In the genomic region with DNA sequence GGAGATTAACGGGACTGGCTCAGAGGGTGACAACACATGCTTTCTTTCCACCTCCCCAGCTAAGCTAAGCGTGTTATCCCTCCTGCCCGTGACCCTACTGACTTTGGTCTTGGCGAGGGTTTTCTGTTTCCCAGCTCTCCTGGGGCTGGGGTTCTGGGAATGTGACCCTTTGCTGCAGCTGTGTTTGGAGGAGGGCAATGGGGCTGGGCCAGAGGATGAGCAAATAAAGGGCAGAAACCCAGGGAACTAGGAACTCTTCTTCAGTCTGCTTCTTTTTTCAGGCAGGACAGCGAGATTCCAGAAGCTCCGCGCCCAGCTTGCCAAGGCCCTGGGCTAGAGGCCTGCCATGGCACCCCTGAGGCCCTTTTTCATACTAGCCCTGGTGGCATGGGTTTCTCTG, we compare ENCODE assay signal across 9 mouse cellular contexts. TPM values are rescaled to one million over a fixed set of nuclear protein-coding genes. Genes with fewer than 3 reads are reported as not detected.
A peak's percentile ranks its signal among the peaks of the same experiment; 100 is the strongest.
DNase-seq lines count a peak whose midpoint lies in the region; ATAC-seq lines count a peak whose summit lies in the region.
"Had no signal": no experiment of that assay in that cellular context is flagged by ENCODE, and none has a peak within 500 bp of the region (broad histone marks: within the 10 kb centered on the region; RNA-seq: fewer than 3 reads in every experiment).

A gene (plus strand): TSS at position 88 of the 400 bp plus-strand sequence.

- 0 out of 2 replicates have a peak, but pooled peaks cover 6% of the 10 kb centered on the region for H3K4me1 ChIP-seq in kidney, embryonic 14.5 days (ENCODE audit: control insufficient read depth, insufficient read depth, low read length)
- H3K4me1 ChIP-seq in brown adipose tissue, adult 24 weeks (ENCODE audit: control insufficient read depth, insufficient read depth, insufficient read length, low read length), result no peaks in the 10 kb centered on the region
- H3K4me1 ChIP-seq in midbrain, embryonic 16.5 days (ENCODE audit: control insufficient read depth, insufficient read depth, low read length), result peaks cover 24% of the 10 kb centered on the region

- no peak within 1 kb of the TSS for H3K27ac ChIP-seq in kidney, embryonic 14.5 days (ENCODE audit: low read depth, low read length)
- H3K27ac ChIP-seq in brown adipose tissue, adult 24 weeks (replicated peaks; ENCODE audit: low read depth, low read length), result peak within 1 kb of the TSS; percentile 35; the same call in 1 of the 2 replicates
- H3K27ac ChIP-seq in midbrain, embryonic 16.5 days (ENCODE audit: low read length), result peak within 1 kb of the TSS; percentile 94

- peak within 1 kb of the TSS; percentile 42; the same call in 1 of the 2 replicates for H3K9ac ChIP-seq in kidney, embryonic 14.5 days (ENCODE audit: low read depth, low read length)
- H3K9ac ChIP-seq in midbrain, embryonic 16.5 days (ENCODE audit: low read depth, low read length), result peak within 1 kb of the TSS; percentile 68

- H3K9me3 ChIP-seq in kidney, embryonic 14.5 days (ENCODE audit: control insufficient read depth, low read length), result no peaks in the 10 kb centered on the region
- H3K9me3 ChIP-seq in midbrain, embryonic 16.5 days (replicated peaks; ENCODE audit: control insufficient read depth, low read length, poor library complexity, severe bottlenecking), result no peaks in the 10 kb centered on the region

- DNase-seq in kidney, postnatal 25 days, result no peak
- peak; percentile 56 to 73 for DNase-seq in heart, adult 18-20 months
- DNase-seq in layer of hippocampus, postnatal 25 days (ENCODE audit: extremely low spot score in 1 of 2, low spot score in 1 of 2), result no peak
- DNase-seq in right cerebral cortex, postnatal 4 days, result no peak
- DNase-seq in thymus, postnatal 0 days (ENCODE audit: low spot score), result no peak

- ATAC-seq in kidney, embryonic 14.5 days (ENCODE audit: low FRiP score, low TSS enrichment), result no peak
- ATAC-seq in midbrain, embryonic 16.5 days, result no peak

- 55% methylated on average over 7 of the region's 7 CpGs for WGBS in kidney, embryonic 14.5 days
- 39% methylated on average over 7 of the region's 7 CpGs for WGBS in midbrain, embryonic 16.5 days

- H3K4me3 ChIP-seq in kidney, embryonic 14.5 days (ENCODE audit: low read length), result peak within 1 kb of the TSS; percentile 57
- H3K4me3 ChIP-seq in brown adipose tissue, adult 24 weeks (ENCODE audit: insufficient read depth, low read depth, low read length), result peak within 1 kb of the TSS; percentile 61
- H3K4me3 ChIP-seq in midbrain, embryonic 16.5 days (ENCODE audit: low read depth, low read length), result peak within 1 kb of the TSS; percentile 89

- H3K27me3 ChIP-seq in kidney, embryonic 14.5 days (ENCODE audit: control insufficient read depth, insufficient read depth, low read length), result peaks cover 16% of the 10 kb centered on the region
- H3K27me3 ChIP-seq in midbrain, embryonic 16.5 days (ENCODE audit: control insufficient read depth, insufficient read depth, low read depth, low read length), result no peaks in the 10 kb centered on the region

- H3K36me3 ChIP-seq in kidney, embryonic 14.5 days (ENCODE audit: control insufficient read depth, insufficient read depth, low read length), result no peaks in the 10 kb centered on the region
- H3K36me3 ChIP-seq in midbrain, embryonic 16.5 days (ENCODE audit: control insufficient read depth, insufficient read depth, low read length), result no peaks in the 10 kb centered on the region

- H3K4me2 ChIP-seq in kidney, embryonic 14.5 days (replicated peaks; ENCODE audit: low read depth, low read length), result peak within 1 kb of the TSS; percentile 98
- H3K4me2 ChIP-seq in midbrain, embryonic 16.5 days (ENCODE audit: low read length), result peak within 1 kb of the TSS; percentile 61

RNA-seq across cellular contexts. Expression of the gene that starts here (rescaled TPM):
- 0.73 and 0.84 TPM in 2 replicates for polyA plus RNA-seq in kidney, embryonic 14.5 days (2014; fragmentation: Nextera tagmentation; extraction: Ambion mirVana)
- polyA plus RNA-seq in brown adipose tissue, adult 24 weeks (2012; ENCODE audit: insufficient read depth, insufficient read length, missing spikeins), result 6.4 and 10.8 TPM in 2 replicates
- total RNA-seq in heart, adult 18-20 months (2021), result 10 to 100 TPM; 15.2 to 18.5 TPM
- 10 to 100 TPM; 57.9 to 64.0 TPM for total RNA-seq in layer of hippocampus, postnatal 25 days (2021)
- polyA plus RNA-seq in midbrain, embryonic 16.5 days (2015; fragmentation: Nextera tagmentation; extraction: Ambion mirVana), result 115 and 127 TPM in 2 replicates
- polyA plus RNA-seq in thymus, postnatal 0 days (2015; fragmentation: Nextera tagmentation; extraction: Ambion mirVana), result 5.2 and 5.8 TPM in 2 replicates
- total RNA-seq: neutrophil, adult 5-6 weeks had no signal

Comparison
In these comparisons a context has a peak if more than half of its experiments do, and no peak if none do; other contexts are left out.
1. DNase-seq: peak in heart, adult 18-20 months (2 of 2); none in kidney, postnatal 25 days (0 of 2), layer of hippocampus, postnatal 25 days (0 of 2), right cerebral cortex, postnatal 4 days (single experiment) and thymus, postnatal 0 days (single experiment).
2. Peak in every context shown above with its lines, with median percentiles within 50 percentile points of each other: H3K4me3 ChIP-seq.